Mouse (Mus musculus): ENCODE data around the gene 1700019N19Rik.

- TF ChIP-seq MAFK (IDR thresholded peaks at IDR 0.05; ENCODE audit: insufficient read depth, low read depth, low read length) (no peak), HCFC1 (IDR thresholded peaks at IDR 0.05; ENCODE audit: borderline replicate concordance, insufficient read depth, low read length) (no peak), ZNF384 (IDR thresholded peaks at IDR 0.05; ENCODE audit: low read depth, low read length) (no peak)
Measured at GRCm38 (mm10) chr19:58829575-58829974, 35.3 kb upstream of the 1700019N19Rik start.

Data from ES-E14 (cell line).